Mouse (Mus musculus) heart, postnatal 0 days (tissue): ENCODE results near the gene Arhgap44.

Experiments
- CTCF ChIP-seq: IDR thresholded peaks from 2 replicates; pipeline ENCODE4 v1.5.1; 2016; ENCODE audit warnings: antibody characterized with exemption, control low read depth, low read depth
- EP300 ChIP-seq: IDR thresholded peaks from 2 replicates; pipeline ENCODE4 v1.6.1; 2016; ENCODE audit warnings: antibody characterized with exemption, low read depth

- TF ChIP-seq EP300 (no peak), CTCF (no peak)
Observed at GRCm38 (mm10) chr11:64979489-64979845, 183.3 kb downstream of the Arhgap44 start.
